15 mouse cellular contexts compared by ENCODE assay signal in the genomic region with DNA sequence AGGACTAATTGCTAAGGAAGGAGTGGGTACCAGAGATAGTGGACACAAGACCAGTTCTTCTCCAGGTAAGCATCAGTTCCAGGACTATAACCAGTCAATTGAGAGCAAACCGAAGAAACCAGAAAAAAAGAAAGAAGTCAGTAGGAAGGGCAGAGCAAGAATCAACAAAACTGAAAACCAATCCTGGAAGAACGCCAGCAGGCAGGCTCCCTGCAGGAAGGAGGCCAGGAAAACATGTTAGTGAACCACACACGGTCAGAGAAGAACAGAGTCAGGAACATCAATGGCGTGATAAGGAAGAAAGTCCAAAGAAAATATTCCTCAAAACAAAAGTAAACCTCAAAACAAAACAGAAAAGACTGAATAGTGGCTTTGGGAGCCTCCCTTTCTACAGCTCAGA. TPM values are rescaled to one million over a fixed set of nuclear protein-coding genes. Genes with fewer than 3 reads are reported as not detected.
DNase-seq lines count a peak whose midpoint lies in the region; ATAC-seq lines count a peak whose summit lies in the region.
"Had no signal": no experiment of that assay in that cellular context is flagged by ENCODE, and none has a peak within 500 bp of the region (broad histone marks: within the 10 kb centered on the region; RNA-seq: fewer than 3 reads in every experiment).

No protein-coding gene starts in this region.

- no peak for ATAC-seq in embryonic facial prominence, embryonic 14.5 days (ENCODE audit: low read depth)
- no peak for ATAC-seq in kidney, embryonic 16.5 days (ENCODE audit: low FRiP score, low TSS enrichment)
- ATAC-seq in monocyte, adult 5-6 weeks (replicated peaks; ENCODE audit: insufficient number of reproducible peaks, low FRiP score, low TSS enrichment, poor library complexity, severe bottlenecking): no peak

- H3K4me2 ChIP-seq in embryonic facial prominence, embryonic 14.5 days (ENCODE audit: low read depth, low read length): no peak overlapping the region
- H3K4me2 ChIP-seq in kidney, embryonic 16.5 days (replicated peaks; ENCODE audit: low read depth, low read length): no peak overlapping the region
- H3K4me2 ChIP-seq: heart, embryonic 15.5 days had no signal

- peaks cover 3% of the 10 kb centered on the region; the same call in 1 of the 2 replicates for H3K4me1 ChIP-seq in embryonic facial prominence, embryonic 14.5 days (ENCODE audit: control insufficient read depth, insufficient read depth, low read length)
- H3K4me1 ChIP-seq in embryonic facial prominence, embryonic 10.5 days: peaks cover 5% of the 10 kb centered on the region; the same call in 1 of the 2 replicates
- no peaks in the 10 kb centered on the region for H3K4me1 ChIP-seq in kidney, embryonic 16.5 days (ENCODE audit: insufficient read depth, low read length)

- H3K27ac ChIP-seq in embryonic facial prominence, embryonic 14.5 days (replicated peaks; ENCODE audit: low read depth, low read length): no peak overlapping the region
- H3K27ac ChIP-seq in embryonic facial prominence, embryonic 10.5 days (replicated peaks): no peak overlapping the region
- no peak overlapping the region for H3K27ac ChIP-seq in kidney, embryonic 16.5 days (ENCODE audit: low read length)
- H3K27ac ChIP-seq: heart, embryonic 15.5 days had no signal

- DNase-seq in embryonic facial prominence, embryonic 14.5 days (ENCODE audit: low spot score): peak; percentile 57
- no peak for DNase-seq in embryonic facial prominence, embryonic 10.5 days (ENCODE audit: low spot score)
- DNase-seq in kidney, adult 9 months: peak; percentile 47
- DNase-seq in urinary bladder, postnatal 14 days (ENCODE audit: low spot score): peak; percentile 50
- DNase-seq in urinary bladder, postnatal 10 days (ENCODE audit: low spot score): no peak
- DNase-seq in thymus, postnatal 0 days (ENCODE audit: low spot score): no peak
- DNase-seq: liver; right cerebral cortex, postnatal 14 days; thymus, postnatal 25 days had no signal

- 41% methylated on average over 4 of the region's 4 CpGs for WGBS in embryonic facial prominence, embryonic 14.5 days
- 80% methylated on average over 4 of the region's 4 CpGs for WGBS in embryonic facial prominence, embryonic 10.5 days
- 23% methylated on average over 4 of the region's 4 CpGs for WGBS in kidney, embryonic 16.5 days

- no peaks in the 10 kb centered on the region for H3K27me3 ChIP-seq in embryonic facial prominence, embryonic 14.5 days (replicated peaks; ENCODE audit: control insufficient read depth, insufficient read depth, low read length)
- no peaks in the 10 kb centered on the region for H3K27me3 ChIP-seq in embryonic facial prominence, embryonic 10.5 days (replicated peaks; ENCODE audit: low read depth, poor library complexity, severe bottlenecking)
- H3K27me3 ChIP-seq in kidney, embryonic 16.5 days (ENCODE audit: insufficient read depth, low read length): no peaks in the 10 kb centered on the region
- H3K27me3 ChIP-seq: heart, embryonic 15.5 days had no signal

- no peak overlapping the region for H3K9ac ChIP-seq in embryonic facial prominence, embryonic 14.5 days (ENCODE audit: low read depth, low read length)
- H3K9ac ChIP-seq in kidney, embryonic 16.5 days (replicated peaks; ENCODE audit: low read length): no peak overlapping the region
- H3K9ac ChIP-seq: heart, embryonic 15.5 days had no signal

- H3K36me3 ChIP-seq in embryonic facial prominence, embryonic 14.5 days (ENCODE audit: control insufficient read depth, insufficient read depth, low read length): 0 out of 2 replicates have a peak, but pooled peaks cover under 1% of the 10 kb centered on the region
- H3K36me3 ChIP-seq in embryonic facial prominence, embryonic 10.5 days (replicated peaks): peaks cover 7% of the 10 kb centered on the region
- H3K36me3 ChIP-seq in kidney, embryonic 16.5 days (ENCODE audit: insufficient read depth, low read length): no peaks in the 10 kb centered on the region
- H3K36me3 ChIP-seq: heart, embryonic 15.5 days had no signal

- H3K9me3 ChIP-seq in embryonic facial prominence, embryonic 14.5 days (ENCODE audit: control insufficient read depth, low read length): no peaks in the 10 kb centered on the region
- no peaks in the 10 kb centered on the region for H3K9me3 ChIP-seq in embryonic facial prominence, embryonic 10.5 days
- H3K9me3 ChIP-seq in kidney, embryonic 16.5 days (ENCODE audit: low read length): no peaks in the 10 kb centered on the region
- H3K9me3 ChIP-seq: heart, embryonic 15.5 days had no signal

- H3K4me3 ChIP-seq in embryonic facial prominence, embryonic 14.5 days (ENCODE audit: low read depth, low read length): no peak overlapping the region
- no peak overlapping the region for H3K4me3 ChIP-seq in embryonic facial prominence, embryonic 10.5 days
- H3K4me3 ChIP-seq in kidney, embryonic 16.5 days (ENCODE audit: low read length): no peak overlapping the region
- H3K4me3 ChIP-seq: erythroblast, embryonic 14.5 days; heart, embryonic 15.5 days had no signal

RNA-seq across cellular contexts. Expression of gene Csnk1d, which starts 10.8 kb away (rescaled TPM):
- polyA plus RNA-seq in embryonic facial prominence, embryonic 14.5 days (2014; fragmentation: Nextera tagmentation; extraction: Ambion mirVana): 59.6 and 65.2 TPM in 2 replicates
- 129 and 133 TPM in 2 replicates for polyA plus RNA-seq in embryonic facial prominence, embryonic 10.5 days (2016; fragmentation: Nextera tagmentation; extraction: Ambion mirVana)
- 150 and 154 TPM in 2 replicates for polyA plus RNA-seq in kidney, embryonic 16.5 days (2015; fragmentation: Nextera tagmentation; extraction: Ambion mirVana)
- total RNA-seq in monocyte, adult 5-6 weeks (2017): 139 to 159 TPM (median 146 TPM) in 3 replicates
- polyA plus RNA-seq in thymus, postnatal 0 days (2015; fragmentation: Nextera tagmentation; extraction: Ambion mirVana): 77.6 and 85.8 TPM in 2 replicates

RNA-seq across cellular contexts. Expression of gene Cd7, which starts 37.3 kb away (rescaled TPM):
- 0.93 and 1.1 TPM in 2 replicates for polyA plus RNA-seq in embryonic facial prominence, embryonic 14.5 days (2014; fragmentation: Nextera tagmentation; extraction: Ambion mirVana)
- polyA plus RNA-seq in embryonic facial prominence, embryonic 10.5 days (2016; fragmentation: Nextera tagmentation; extraction: Ambion mirVana): not detected in 2 replicates
- 0.97 TPM in 1 of 2 replicates, not detected in the other for polyA plus RNA-seq in kidney, embryonic 16.5 days (2015; fragmentation: Nextera tagmentation; extraction: Ambion mirVana)
- total RNA-seq in monocyte, adult 5-6 weeks (2017): 21.2 to 56.5 TPM (median 31.1 TPM) in 3 replicates
- 17.9 and 25.7 TPM in 2 replicates for polyA plus RNA-seq in thymus, postnatal 0 days (2015; fragmentation: Nextera tagmentation; extraction: Ambion mirVana)
- total RNA-seq: layer of hippocampus, adult 18-20 months; left cerebral cortex, postnatal 10 days had no signal
- polyA plus RNA-seq: erythroblast, embryonic 14.5 days had no signal

RNA-seq across cellular contexts. Expression of gene Slc16a3, which starts 53.7 kb away (rescaled TPM):
- polyA plus RNA-seq in embryonic facial prominence, embryonic 14.5 days (2014; fragmentation: Nextera tagmentation; extraction: Ambion mirVana): 35.2 and 39.9 TPM in 2 replicates
- 131 and 182 TPM in 2 replicates for polyA plus RNA-seq in embryonic facial prominence, embryonic 10.5 days (2016; fragmentation: Nextera tagmentation; extraction: Ambion mirVana)
- 63.5 and 66.4 TPM in 2 replicates for polyA plus RNA-seq in kidney, embryonic 16.5 days (2015; fragmentation: Nextera tagmentation; extraction: Ambion mirVana)
- 74.0 to 101 TPM (median 95.1 TPM) in 3 replicates for total RNA-seq in monocyte, adult 5-6 weeks (2017)
- polyA plus RNA-seq in thymus, postnatal 0 days (2015; fragmentation: Nextera tagmentation; extraction: Ambion mirVana): 5.2 and 5.5 TPM in 2 replicates

Comparison
In these comparisons a context has a peak if more than half of its experiments do, and no peak if none do; other contexts are left out.
1. DNase-seq: peak in embryonic facial prominence, embryonic 14.5 days (single experiment), kidney, adult 9 months (single experiment) and urinary bladder, postnatal 14 days (single experiment); none in embryonic facial prominence, embryonic 10.5 days (single experiment), urinary bladder, postnatal 10 days (single experiment) and thymus, postnatal 0 days (single experiment).